Mouse (Mus musculus): ENCODE results near the gene Ttc1. TPM values are rescaled to one million over a fixed set of nuclear protein-coding genes. Genes with fewer than 3 reads are reported as not detected.

Ttc1 gene
- polyA plus RNA-seq, 1 experiment from 2014 or later = 79.3 TPM

- no peak overlapping the region for H3K27ac ChIP-seq (replicated peaks; ENCODE audit: low read depth, low read length)
- no peak overlapping the region for H3K4me3 ChIP-seq (replicated peaks; ENCODE audit: low read depth, low read length)
- no peak overlapping the region for H3K4me2 ChIP-seq (ENCODE audit: low read length)
- no peaks in the 10 kb centered on the region for H3K9me3 ChIP-seq (ENCODE audit: control insufficient read depth, low read length)
- H3K9ac ChIP-seq (replicated peaks; ENCODE audit: low read length) = no peak overlapping the region
- H3K36me3 ChIP-seq (ENCODE audit: control insufficient read depth, insufficient read depth, low read length) = no peaks in the 10 kb centered on the region
- no peak for ATAC-seq (ENCODE audit: low FRiP score, low TSS enrichment)
- H3K4me1 ChIP-seq (ENCODE audit: control insufficient read depth, insufficient read depth, low read length) = no peaks in the 10 kb centered on the region
- WGBS = 60% methylated on average over 5 of the region's 5 CpGs
- DNase-seq = no peak
- H3K27me3 ChIP-seq (ENCODE audit: control insufficient read depth, insufficient read depth, low read length) = peaks cover 13% of the 10 kb centered on the region; the same call in 1 of the 2 replicates
These were observed 25.9 kb upstream of the Ttc1 start for GRCm38 (mm10) chr11:43773725-43774124.

GRCm38 (mm10) chr11:43770110-43770509 is 22.3 kb upstream of the Ttc1 start:
- Histone ChIP-seq H3K36me3 (ENCODE audit: control insufficient read depth, insufficient read depth, low read length) (no peaks in the 10 kb centered on the region), H3K4me3 (replicated peaks; ENCODE audit: low read depth, low read length) (no peak overlapping the region), H3K9me3 (ENCODE audit: control insufficient read depth, low read length) (no peaks in the 10 kb centered on the region), H3K27ac (replicated peaks; ENCODE audit: low read depth, low read length) (no peak overlapping the region), H3K4me1 (ENCODE audit: control insufficient read depth, insufficient read depth, low read length) (no peaks in the 10 kb centered on the region), H3K4me2 (ENCODE audit: low read length) (no peak overlapping the region), H3K9ac (replicated peaks; ENCODE audit: low read length) (no peak overlapping the region), H3K27me3 (ENCODE audit: control insufficient read depth, insufficient read depth, low read length) (no peaks in the 10 kb centered on the region)
- ATAC-seq (ENCODE audit: low FRiP score, low TSS enrichment) = no peak
- WGBS = 86% methylated on average over 4 of the region's 4 CpGs
- DNase-seq = no peak

- 75% methylated on average over 11 of the region's 11 CpGs for WGBS
- ATAC-seq (ENCODE audit: low FRiP score, low TSS enrichment) = no peak
- no peaks in the 10 kb centered on the region for H3K27me3 ChIP-seq (ENCODE audit: control insufficient read depth, insufficient read depth, low read length)
These were observed 19.9 kb upstream of the Ttc1 start for GRCm38 (mm10) chr11:43767749-43768148.

GRCm38 (mm10) chr11:43766922-43767648 is 19.3 kb upstream of the Ttc1 start:
- peak overlapping the region; percentile 45 for H3K4me3 ChIP-seq (replicated peaks; ENCODE audit: low read depth, low read length)
- H3K27me3 ChIP-seq (ENCODE audit: control insufficient read depth, insufficient read depth, low read length) = no peaks in the 10 kb centered on the region
- no peaks in the 10 kb centered on the region for H3K9me3 ChIP-seq (ENCODE audit: control insufficient read depth, low read length)
- H3K9ac ChIP-seq (replicated peaks; ENCODE audit: low read length) = peak overlapping the region; percentile 59
- ATAC-seq (ENCODE audit: low FRiP score, low TSS enrichment) (peak; percentile 84), DNase-seq (peak; percentile 95)
- no peak overlapping the region for H3K27ac ChIP-seq (replicated peaks; ENCODE audit: low read depth, low read length)
- no peaks in the 10 kb centered on the region for H3K36me3 ChIP-seq (ENCODE audit: control insufficient read depth, insufficient read depth, low read length)
- 6% methylated on average over 37 of the region's 37 CpGs for WGBS
- H3K4me1 ChIP-seq (ENCODE audit: control insufficient read depth, insufficient read depth, low read length) = no peaks in the 10 kb centered on the region
- peak overlapping the region; percentile 70 for H3K4me2 ChIP-seq (ENCODE audit: low read length)

More at GRCm38 (mm10) chr11:43767749-43768148, 19.9 kb upstream of the Ttc1 start:
- peak overlapping the region; percentile 70 for H3K4me2 ChIP-seq (ENCODE audit: low read length)
- H3K9ac ChIP-seq (replicated peaks; ENCODE audit: low read length) = no peak overlapping the region
- no peaks in the 10 kb centered on the region for H3K36me3 ChIP-seq (ENCODE audit: control insufficient read depth, insufficient read depth, low read length)
- H3K9me3 ChIP-seq (ENCODE audit: control insufficient read depth, low read length) = no peaks in the 10 kb centered on the region
- no peak overlapping the region for H3K27ac ChIP-seq (replicated peaks; ENCODE audit: low read depth, low read length)
- H3K4me1 ChIP-seq (ENCODE audit: control insufficient read depth, insufficient read depth, low read length) = no peaks in the 10 kb centered on the region
- no peak for DNase-seq
- H3K4me3 ChIP-seq (replicated peaks; ENCODE audit: low read depth, low read length) = no peak overlapping the region

- WGBS = 55% methylated on average over 2 of the region's 2 CpGs
- peak; percentile 23 for DNase-seq
These were observed 10.6 kb upstream of the Ttc1 start for GRCm38 (mm10) chr11:43758436-43758835.

GRCm38 (mm10) chr11:43755411-43755810 is 7.6 kb upstream of the Ttc1 start:
- no peak overlapping the region for H3K4me2 ChIP-seq (ENCODE audit: low read length)
- DNase-seq (no peak), ATAC-seq (ENCODE audit: low FRiP score, low TSS enrichment) (no peak)
- H3K4me1 ChIP-seq (ENCODE audit: control insufficient read depth, insufficient read depth, low read length) = no peaks in the 10 kb centered on the region
- H3K36me3 ChIP-seq (ENCODE audit: control insufficient read depth, insufficient read depth, low read length) = no peaks in the 10 kb centered on the region
- H3K27me3 ChIP-seq (ENCODE audit: control insufficient read depth, insufficient read depth, low read length) = no peaks in the 10 kb centered on the region
- no peak overlapping the region for H3K9ac ChIP-seq (replicated peaks; ENCODE audit: low read length)
- 74% methylated on average over 5 of the region's 5 CpGs for WGBS
- H3K27ac ChIP-seq (replicated peaks; ENCODE audit: low read depth, low read length) = no peak overlapping the region
- H3K4me3 ChIP-seq (replicated peaks; ENCODE audit: low read depth, low read length) = no peak overlapping the region
- H3K9me3 ChIP-seq (ENCODE audit: control insufficient read depth, low read length) = no peaks in the 10 kb centered on the region

More at GRCm38 (mm10) chr11:43758436-43758835, 10.6 kb upstream of the Ttc1 start:
- no peak overlapping the region for H3K27ac ChIP-seq (replicated peaks; ENCODE audit: low read depth, low read length)
- no peak overlapping the region for H3K4me2 ChIP-seq (ENCODE audit: low read length)
- no peaks in the 10 kb centered on the region for H3K27me3 ChIP-seq (ENCODE audit: control insufficient read depth, insufficient read depth, low read length)
- no peak overlapping the region for H3K9ac ChIP-seq (replicated peaks; ENCODE audit: low read length)
- H3K4me3 ChIP-seq (replicated peaks; ENCODE audit: low read depth, low read length) = no peak overlapping the region
- no peaks in the 10 kb centered on the region for H3K4me1 ChIP-seq (ENCODE audit: control insufficient read depth, insufficient read depth, low read length)
- ATAC-seq (ENCODE audit: low FRiP score, low TSS enrichment) = no peak
- no peaks in the 10 kb centered on the region for H3K9me3 ChIP-seq (ENCODE audit: control insufficient read depth, low read length)
- no peaks in the 10 kb centered on the region for H3K36me3 ChIP-seq (ENCODE audit: control insufficient read depth, insufficient read depth, low read length)

GRCm38 (mm10) chr11:43754568-43754967 is 6.8 kb upstream of the Ttc1 start:
- Histone ChIP-seq H3K27me3 (ENCODE audit: control insufficient read depth, insufficient read depth, low read length) (no peaks in the 10 kb centered on the region), H3K4me2 (ENCODE audit: low read length) (no peak overlapping the region), H3K36me3 (ENCODE audit: control insufficient read depth, insufficient read depth, low read length) (no peaks in the 10 kb centered on the region), H3K9ac (replicated peaks; ENCODE audit: low read length) (no peak overlapping the region), H3K4me3 (replicated peaks; ENCODE audit: low read depth, low read length) (no peak overlapping the region), H3K4me1 (ENCODE audit: control insufficient read depth, insufficient read depth, low read length) (no peaks in the 10 kb centered on the region), H3K27ac (replicated peaks; ENCODE audit: low read depth, low read length) (no peak overlapping the region), H3K9me3 (ENCODE audit: control insufficient read depth, low read length) (no peaks in the 10 kb centered on the region)
- WGBS = 85% methylated on average over 1 of the region's 1 CpGs
- no peak for ATAC-seq (ENCODE audit: low FRiP score, low TSS enrichment)
- DNase-seq = no peak

GRCm38 (mm10) chr11:43751542-43751941 is 3.7 kb upstream of the Ttc1 start:
- Histone ChIP-seq H3K4me3 (replicated peaks; ENCODE audit: low read depth, low read length) (no peak overlapping the region), H3K9me3 (ENCODE audit: control insufficient read depth, low read length) (no peaks in the 10 kb centered on the region), H3K4me1 (ENCODE audit: control insufficient read depth, insufficient read depth, low read length) (peaks cover 6% of the 10 kb centered on the region; the same call in 1 of the 2 replicates), H3K9ac (replicated peaks; ENCODE audit: low read length) (no peak overlapping the region), H3K27me3 (ENCODE audit: control insufficient read depth, insufficient read depth, low read length) (no peaks in the 10 kb centered on the region), H3K27ac (replicated peaks; ENCODE audit: low read depth, low read length) (no peak overlapping the region), H3K4me2 (ENCODE audit: low read length) (no peak overlapping the region), H3K36me3 (ENCODE audit: control insufficient read depth, insufficient read depth, low read length) (no peaks in the 10 kb centered on the region)
- no peak for ATAC-seq (ENCODE audit: low FRiP score, low TSS enrichment)
- 68% methylated on average over 2 of the region's 2 CpGs for WGBS
- DNase-seq = no peak

- DNase-seq = no peak
- no peaks in the 10 kb centered on the region for H3K27me3 ChIP-seq (ENCODE audit: control insufficient read depth, insufficient read depth, low read length)
- H3K4me2 ChIP-seq (ENCODE audit: low read length) = no peak overlapping the region
- no peak overlapping the region for H3K27ac ChIP-seq (replicated peaks; ENCODE audit: low read depth, low read length)
- no peaks in the 10 kb centered on the region for H3K4me1 ChIP-seq (ENCODE audit: control insufficient read depth, insufficient read depth, low read length)
- H3K9ac ChIP-seq (replicated peaks; ENCODE audit: low read length) = no peak overlapping the region
- peaks cover 67% of the 10 kb centered on the region for H3K36me3 ChIP-seq (ENCODE audit: control insufficient read depth, insufficient read depth, low read length)
- 93% methylated on average over 7 of the region's 7 CpGs for WGBS
- H3K9me3 ChIP-seq (ENCODE audit: control insufficient read depth, low read length) = no peaks in the 10 kb centered on the region
- no peak overlapping the region for H3K4me3 ChIP-seq (replicated peaks; ENCODE audit: low read depth, low read length)
- ATAC-seq (ENCODE audit: low FRiP score, low TSS enrichment) = no peak
These were observed 19.0 kb downstream of the Ttc1 start for GRCm38 (mm10) chr11:43728737-43729301.

All from midbrain, embryonic 14.5 days (tissue).